Mouse (Mus musculus) CD4-positive helper T cell, adult 2 months (primary cell): ENCODE data around the gene Samd4.

Experiments
- DNase-seq: peaks from one replicate; pipeline ENCODE4 v3.0.0-alpha.2; 2012; ENCODE audit warnings: low read depth, missing footprints, low spot score

Gene Samd4

DNA sequence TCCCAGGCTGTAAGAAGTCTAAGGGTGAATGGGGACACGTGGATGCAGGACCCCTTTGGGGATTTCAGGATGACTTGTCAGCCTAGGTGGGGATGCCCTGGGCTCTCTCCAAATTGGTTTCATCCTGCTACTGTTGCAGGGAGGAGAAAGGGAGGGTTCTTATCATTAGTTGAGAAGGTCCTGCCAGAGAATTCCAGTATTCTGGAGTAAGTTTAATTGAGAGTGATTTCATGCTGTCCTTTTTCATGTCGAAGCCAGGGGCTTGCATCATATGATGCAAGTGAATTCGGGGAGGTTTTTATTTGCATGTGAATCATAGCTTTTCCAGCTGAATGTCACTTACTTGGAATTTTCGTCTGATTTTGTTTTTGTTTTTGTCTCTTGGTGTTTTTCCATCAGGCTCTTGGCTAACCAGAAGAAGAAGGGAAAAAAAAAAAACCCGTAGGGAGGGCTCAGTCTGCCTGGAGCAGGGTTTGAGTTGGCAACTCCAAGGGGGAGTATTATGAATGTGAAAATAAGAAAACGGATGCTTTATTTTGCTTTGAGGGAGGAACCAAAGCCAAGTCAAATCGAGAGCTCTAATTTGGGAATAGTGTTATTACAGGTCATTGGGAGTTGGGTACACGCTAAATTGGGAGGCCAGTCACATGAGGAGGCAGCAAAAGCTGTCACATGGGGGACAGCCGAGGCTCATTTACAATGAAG, 116.8 kb downstream of the Samd4 start:
- no peak for DNase-seq

DNA sequence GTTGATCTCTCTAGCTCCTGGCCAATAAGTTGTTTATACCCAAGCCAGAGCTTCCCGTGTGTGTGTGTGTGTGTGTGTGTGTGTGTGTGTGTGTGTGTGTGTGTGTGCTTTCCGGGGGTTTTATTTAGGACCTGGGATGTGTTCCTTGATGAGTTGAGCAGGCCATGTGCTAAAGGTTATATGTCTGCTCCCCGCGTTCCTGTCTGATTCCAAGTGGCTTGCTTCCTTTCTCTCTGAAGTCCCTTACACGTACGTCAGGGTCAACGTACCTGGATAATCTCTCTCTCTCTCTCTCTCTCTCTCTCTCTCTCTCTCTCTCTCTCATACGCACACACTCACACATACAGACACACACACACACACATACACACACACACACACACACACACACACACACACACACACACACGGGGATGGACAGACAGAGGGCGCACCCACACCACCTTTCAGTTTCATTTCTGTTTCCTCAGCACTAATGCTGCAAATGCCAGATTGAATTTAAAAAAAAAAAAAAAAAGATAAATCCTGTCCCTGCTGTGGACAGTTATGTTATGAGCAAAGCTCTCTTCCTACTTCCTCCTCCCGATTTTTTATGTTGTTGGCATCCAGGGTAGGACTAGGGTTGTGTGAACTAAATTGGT, 117.6 kb downstream of the Samd4 start:
- DNase-seq: no peak

DNA sequence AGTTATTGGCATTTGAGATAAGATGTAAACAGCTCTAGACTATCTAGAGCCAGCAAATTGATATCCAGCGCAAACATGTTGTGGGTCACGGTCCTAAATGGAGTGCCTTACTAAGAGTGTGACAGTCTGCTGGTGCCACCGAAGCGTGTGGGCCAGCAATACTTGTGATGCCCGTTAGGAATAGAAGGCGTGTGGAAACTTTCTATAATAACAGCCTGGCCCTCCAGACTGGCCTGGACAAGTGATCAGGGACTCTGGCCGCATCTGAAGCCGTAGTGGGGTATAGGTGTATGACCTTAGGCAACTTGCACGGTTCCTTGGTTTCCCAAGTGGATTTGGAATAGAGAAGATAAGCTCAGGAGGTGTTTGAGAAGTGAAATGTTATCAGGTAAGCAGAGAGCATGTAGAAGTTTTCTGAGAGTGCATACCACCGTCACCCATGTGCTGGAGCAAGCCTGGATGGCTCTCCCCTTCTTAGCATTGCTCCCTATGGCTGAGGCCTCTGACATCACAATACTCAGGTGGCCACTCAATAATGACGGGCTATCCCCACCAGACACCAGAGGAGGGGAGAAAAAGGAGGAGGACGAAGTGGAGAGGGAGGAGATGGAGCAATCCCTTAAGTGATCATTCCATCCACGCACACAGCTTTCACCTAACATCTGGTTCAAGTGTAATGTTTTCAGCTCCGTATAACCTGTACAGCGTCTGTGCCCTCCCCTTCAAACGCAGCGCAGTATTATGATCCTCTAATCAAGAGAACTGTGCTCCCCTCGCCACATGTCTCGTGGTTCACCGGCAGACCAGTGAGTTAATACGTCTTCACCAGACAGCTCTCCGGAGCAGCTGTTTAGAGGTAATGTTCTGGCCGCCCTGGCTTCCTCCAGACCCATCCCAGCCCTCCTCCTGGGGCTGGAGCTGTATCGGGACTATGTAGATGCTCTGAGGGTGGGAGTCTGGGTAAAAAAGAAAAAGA, 118.4 kb downstream of the Samd4 start:
- no peak for DNase-seq

DNA sequence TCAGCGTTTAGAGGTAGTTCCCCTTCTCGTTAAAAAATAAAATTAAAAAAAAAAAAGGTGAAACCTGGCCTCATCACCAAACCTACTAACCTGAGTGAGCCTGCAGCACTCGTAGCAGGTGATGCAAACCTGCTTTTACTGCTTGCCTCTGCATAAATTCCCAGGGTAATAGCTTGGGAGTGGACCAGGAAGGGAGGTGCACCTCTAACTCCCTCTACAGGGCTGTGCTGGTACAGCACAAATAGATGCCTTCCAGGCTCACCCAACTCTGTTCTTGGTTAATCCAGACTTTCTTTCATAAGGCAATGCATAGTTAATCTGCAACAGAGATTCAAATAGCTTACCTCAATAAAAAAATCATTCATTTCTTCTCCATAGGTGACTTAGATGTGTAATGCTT, 121.5 kb downstream of the Samd4 start:
- no peak for DNase-seq

DNA sequence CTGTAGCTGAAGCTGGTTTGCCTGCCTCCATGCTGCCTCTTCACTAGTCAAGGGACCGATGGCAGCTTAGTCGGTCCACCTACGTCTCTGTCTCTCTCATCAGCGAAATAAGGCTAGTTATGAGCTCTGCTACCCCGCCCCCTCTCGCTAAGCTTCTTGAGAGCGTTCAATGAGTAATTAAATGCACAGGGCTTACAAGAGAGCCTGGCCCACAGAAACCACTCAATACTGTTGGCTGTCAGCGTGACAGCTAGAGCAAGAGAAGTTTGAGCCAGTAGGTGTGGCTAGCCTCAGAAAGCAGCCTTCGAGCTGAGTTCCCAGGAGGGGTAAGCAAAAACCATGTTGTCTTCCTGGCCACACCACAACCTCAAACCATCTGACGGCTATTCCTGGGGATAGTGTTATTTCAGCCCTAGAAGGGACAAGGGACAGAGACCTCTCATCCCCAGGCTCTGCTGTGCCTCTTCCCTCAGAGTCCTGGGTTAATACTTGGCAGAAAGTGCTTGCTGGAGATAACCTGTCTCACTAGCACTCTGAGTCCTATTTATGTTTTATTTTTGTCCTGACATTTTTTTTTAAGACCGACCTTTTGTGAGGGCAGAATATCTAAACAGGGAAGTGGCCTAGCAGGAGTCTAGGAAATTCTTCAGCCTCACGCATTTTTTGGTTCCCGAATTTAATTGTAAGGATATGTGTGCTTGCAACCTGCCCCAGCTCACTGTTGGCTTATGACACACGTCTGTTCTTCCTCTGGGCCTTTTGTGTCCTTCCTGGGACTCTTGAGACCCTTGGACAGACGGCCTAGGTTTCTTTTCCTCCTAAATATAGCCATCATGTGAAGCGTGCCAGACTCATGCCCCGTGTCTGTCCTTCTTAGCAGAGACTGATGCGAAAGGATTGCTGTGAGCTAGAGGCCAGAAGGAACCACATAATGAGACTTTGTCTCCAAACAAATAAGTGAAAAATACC, 128.8 kb downstream of the Samd4 start:
- no peak for DNase-seq

DNA sequence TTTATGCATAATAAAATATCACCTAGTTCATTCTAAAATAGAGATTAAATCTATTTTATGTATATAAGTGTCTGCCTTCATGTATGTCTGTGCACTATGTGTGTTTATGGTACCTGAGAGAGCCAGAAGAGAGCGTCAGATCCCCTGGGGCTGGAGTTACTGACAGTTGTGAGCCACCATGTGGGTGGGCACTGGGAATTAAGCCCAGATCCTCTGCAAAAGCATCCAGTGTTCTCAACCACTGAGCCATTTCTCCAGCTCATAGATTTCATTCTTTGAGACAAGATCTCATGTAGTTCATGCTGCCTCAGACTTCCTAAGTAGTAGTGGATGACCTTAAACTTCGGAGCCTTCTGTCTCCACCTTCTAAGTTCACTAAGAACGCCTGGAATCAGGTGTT, 133.0 kb downstream of the Samd4 start:
- no peak for DNase-seq

DNA sequence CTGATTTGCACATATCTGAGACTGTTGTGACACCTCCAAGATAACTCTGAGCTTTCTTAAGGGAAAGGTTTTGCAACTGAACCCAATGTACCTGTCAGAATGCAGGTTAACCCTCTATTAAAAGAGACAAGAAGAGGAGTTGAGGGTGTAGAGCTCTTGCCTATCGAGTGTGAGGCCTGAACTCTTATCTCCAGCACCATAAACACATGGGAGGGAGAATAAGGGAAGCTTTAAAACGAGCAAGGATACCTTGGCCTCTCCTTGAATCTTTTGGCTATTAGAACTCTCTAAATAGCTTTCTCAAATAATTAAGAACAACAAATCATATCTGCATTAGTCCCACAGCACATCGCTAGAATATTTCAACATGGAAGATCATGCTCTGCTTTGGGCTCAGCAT, 135.0 kb downstream of the Samd4 start:
- DNase-seq: no peak

DNA sequence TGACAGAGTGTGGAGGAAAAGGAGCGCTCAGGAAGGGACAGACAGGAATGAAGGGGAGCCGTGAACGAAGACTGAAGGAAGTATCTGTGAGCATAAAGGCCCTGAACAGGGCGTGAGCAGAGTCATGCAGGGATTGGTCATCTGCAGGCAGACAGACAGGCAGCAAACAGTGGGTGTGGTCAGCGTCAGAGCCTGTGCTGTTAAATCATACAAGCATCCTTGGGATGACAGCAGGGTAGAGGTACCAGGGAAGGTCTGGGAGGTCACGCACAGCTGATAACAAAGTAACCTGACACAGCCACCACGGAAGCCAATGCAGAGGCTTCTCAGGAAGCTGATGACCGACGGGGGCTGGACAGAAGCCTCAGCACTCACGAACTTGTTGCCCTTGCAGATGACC, 138.2 kb downstream of the Samd4 start:
- no peak for DNase-seq

DNA sequence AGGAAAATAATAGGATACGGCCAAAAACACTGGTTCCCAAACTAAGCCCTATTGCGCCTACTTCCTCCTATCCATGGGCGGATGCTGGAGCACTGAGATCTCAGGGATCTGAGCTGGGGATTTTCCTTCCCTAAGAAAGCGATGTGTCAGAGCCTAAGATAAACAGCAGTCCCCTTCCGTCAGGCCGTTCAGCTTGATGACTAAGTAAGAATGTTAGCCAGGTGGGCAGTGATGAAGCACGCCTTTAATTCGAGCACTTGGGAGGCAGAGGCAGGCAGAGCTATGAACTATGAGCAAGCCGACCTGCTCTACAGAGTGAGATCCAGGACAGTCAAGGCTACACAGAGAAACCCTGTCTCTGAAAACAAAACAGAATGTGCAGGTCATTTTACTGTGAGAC, 140.9 kb downstream of the Samd4 start:
- no peak for DNase-seq

DNA sequence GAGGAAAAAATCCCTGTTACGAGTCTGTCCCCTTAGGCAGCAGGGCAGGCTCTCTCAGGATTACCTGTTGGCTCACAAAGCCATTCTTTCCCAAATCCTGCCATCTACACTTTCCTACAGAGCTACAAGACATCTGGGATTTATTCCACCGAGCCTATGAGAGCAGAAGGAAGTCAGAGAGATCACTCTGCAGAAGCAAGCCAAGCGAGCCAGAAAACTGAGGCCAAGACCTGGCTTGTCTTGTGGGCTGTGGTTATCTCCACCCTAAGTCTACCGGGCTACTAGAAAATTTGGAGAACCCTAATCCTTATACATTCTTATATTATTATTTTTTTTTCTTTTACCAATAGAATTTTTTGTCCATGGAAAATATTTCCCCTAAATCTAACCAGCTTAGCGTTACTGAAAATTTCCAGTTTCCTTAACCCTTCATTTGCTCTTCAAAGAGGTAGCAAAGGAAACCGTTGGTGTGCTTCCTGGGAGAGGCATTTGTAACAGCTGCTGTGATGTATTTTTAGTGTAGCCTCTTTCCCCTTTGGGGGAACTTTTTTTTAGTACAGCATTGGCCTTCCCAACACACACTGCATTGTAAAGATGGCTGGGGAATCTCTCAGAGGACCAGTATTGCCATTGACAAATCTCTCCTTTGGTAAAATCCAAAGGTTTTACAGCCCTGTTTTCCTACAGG, 144.9 kb downstream of the Samd4 start:
- DNase-seq: no peak

DNA sequence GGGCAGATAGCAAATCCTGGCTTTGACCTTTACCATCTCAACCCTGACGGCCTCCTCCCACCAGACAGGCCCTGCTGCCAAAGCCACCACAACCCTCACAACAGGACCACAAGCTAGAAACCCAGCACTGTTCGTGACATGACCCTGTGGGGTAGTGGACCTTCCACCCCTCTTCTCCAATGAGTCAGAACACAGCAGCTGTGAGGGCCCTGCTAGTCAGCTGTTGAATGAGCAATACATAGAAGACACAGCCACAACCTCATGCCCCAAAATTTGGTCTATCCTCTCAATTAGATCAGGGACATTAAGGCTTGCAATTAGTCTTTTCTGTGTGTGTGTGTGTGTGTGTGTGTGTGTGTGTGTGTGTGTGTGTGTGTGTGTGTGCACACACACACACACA, 148.9 kb downstream of the Samd4 start:
- DNase-seq: no peak

DNA sequence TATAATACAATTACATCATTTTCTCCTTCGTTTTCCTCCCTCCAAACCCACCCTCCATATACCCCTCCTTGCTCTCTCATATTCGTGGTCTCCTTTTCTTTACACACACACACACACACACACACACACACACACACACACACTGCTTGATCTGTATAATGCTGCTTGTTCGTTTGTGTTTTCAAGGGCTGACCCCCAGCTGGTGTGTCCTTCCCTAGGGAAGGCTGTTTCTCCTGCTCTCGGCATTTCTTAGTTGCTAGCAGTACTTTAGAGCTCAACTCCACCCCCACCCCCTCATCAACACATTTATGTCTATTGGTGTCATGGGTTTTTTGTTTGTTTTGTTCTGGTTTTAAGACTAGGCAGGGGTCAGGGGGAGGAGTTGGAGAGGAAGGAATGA, 149.5 kb downstream of the Samd4 start:
- DNase-seq: no peak

DNA sequence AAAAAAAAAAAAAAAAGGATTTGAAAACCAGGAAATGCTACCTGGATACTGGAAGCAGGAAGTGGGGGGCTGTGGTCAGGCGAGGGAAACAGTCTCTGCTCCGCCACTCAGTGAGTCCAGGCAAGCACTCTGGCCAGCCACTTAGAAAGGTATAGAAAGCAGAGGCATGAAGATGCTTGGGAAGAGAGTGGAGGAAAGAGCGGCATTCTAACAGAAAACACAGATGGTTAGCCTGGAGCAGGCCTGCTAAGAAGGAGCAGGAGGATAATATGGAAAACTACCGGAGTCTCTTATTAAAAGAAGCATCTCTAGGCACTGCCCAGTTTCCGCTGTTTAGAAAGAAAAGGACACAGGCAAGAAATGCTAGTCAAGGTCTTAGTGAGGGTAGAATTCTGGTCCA, 150.8 kb downstream of the Samd4 start:
- DNase-seq: no peak

DNA sequence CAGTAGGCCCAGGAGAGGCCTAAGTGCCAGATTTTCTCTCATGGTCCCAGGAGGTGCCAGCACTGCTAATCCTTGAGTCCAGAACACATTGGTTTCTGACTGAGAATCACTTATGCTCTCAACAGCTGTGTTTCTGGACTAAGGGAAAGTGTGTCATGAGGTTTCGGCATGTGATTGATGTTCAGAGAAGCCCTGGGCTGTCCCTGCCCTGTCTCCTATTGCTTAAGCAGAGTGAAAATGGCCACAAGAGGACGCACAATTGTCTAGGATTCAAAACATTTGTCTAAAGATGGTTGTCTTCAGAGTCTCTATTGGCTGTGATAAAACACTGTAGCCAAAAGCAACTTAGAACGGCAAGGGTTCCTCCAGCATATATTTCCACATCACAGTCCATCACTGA, 159.0 kb downstream of the Samd4 start:
- no peak for DNase-seq

DNA sequence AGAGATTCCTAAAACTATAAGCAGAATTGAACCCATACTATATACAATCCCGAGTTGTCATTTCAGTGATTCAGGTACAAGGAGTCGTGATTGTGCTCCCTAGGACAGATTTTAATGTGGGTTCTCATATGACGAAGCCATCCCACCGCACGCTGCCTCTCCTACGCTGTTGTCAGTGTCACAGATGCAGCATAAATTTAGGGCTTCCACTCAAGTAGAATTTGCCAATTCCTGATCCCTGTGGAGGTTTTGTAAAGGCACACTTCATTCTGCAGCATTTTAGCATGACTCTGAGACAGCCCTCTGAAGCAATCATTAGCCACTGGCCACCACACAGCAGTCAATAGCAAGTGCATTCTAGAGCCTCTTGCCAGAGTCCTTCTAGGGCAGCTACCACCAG, 166.4 kb downstream of the Samd4 start:
- DNase-seq: no peak

DNA sequence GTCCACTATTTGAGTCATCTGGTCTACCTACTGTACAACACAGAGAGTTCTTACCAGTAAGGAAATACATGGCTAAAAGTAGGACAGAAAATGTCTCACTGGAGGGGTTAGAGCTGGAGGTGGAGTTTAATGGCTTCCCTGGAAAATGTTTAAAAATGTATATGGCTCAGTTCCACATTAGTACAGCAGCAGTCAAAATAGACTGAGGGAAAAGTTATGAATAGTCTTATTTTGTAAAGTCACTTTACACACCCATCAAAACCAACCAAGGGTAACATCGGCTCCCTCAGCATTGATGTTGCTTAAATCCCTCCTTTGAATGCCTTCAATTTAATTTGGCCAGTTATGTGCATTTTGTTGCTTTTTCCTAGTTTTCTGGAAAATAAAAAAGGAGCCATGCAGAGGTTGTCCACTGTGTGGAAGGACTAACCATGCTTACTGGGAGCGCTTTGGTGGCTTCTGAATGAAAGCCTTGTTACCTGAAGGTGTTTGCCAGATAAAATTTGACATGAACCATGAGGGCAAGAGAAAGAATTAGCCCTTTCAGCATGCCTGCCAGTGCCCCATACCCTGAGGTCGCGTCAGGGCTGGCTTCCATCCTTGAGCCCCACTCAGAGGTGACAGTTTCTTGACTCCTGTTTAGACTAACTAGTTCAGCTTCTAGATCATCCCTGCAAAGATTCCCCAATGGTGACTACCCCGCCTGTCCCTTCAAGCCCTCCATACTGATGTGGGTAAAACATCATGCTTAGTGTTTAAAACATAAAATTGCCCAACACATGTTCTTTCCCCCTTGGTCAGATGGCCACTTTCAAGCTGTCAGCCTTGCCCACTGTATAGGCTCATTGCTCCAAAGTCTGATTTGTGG, 169.3 kb downstream of the Samd4 start:
- no peak for DNase-seq

DNA sequence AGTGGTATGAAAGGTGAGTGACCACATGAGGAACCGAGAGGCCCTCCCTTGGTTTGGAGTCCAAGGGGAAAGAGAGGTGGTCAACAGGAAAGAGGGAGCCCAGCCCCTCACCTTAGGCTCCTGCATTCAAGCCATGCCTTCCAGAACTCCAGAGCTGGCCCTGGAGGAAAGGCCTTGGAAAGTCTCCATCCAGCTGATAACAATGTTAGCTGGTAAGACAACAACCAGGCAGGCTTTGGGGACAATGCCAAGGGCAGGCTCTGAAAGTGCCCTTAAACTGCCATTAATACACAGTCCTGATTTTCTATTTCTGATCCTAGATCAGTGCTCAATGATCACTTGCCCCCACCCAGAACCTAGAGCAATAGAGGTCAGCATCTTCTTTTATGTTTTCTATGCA, 170.4 kb downstream of the Samd4 start:
- DNase-seq: no peak

DNA sequence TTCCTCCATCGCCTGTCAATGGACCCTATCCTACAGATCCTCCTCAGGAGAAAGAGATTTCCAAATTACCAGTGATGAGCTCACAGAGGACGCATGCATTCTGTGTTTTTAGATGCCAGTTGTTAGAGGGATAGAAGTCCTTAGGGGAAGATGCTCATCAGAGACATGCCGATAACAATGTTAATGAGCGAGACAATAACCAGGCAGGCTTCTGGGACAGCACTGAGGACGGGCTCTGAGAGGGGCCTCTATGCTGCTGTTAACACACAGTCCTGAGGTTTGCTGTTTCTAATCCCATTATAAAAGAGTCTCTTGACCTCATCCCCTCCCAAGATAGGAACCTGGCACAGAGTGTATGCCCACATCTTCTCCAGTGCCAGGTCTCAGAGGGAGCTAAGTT, 171.2 kb downstream of the Samd4 start:
- no peak for DNase-seq

DNA sequence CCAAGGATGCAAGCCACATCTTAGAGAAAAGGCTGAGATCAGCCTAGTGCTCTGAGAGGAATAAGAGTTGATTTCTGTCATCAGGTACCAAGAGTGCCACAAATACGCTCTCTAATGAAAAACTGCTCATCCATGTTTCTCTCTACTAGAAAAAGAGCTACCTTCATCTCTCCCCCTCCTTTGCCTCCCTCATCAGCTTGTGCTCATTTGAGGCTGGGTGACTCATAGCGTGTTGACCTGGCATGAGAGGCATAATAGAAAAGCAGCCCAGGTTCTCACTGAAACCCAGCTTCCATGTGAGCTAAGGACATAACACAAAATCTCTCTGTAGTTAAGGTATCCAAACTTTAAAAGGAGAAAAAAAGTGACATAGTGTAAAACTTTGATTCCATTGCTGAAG, 176.3 kb downstream of the Samd4 start:
- DNase-seq: no peak

DNA sequence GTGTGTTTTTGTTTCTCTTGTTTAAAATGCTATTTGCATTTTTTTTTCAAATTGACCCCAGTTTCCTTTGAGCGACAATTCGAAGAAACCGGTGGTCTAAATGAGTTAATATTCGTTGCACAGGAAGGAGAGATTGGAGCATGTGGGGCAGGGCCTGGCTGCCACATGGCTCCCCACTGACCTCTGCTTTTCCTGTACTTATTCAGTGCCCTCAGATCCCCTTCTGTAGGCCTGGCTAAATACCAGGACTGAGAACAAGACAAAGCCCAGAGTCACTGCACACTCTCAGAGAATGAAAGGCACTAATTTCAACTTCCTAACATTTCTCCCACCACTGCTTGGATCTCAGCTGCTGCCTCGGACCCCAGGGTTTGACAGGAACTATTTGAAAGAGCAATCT, 182.4 kb downstream of the Samd4 start:
- DNase-seq: no peak
